Comparison of ENCODE assay signal across 12 mouse cellular contexts in the genomic region with DNA sequence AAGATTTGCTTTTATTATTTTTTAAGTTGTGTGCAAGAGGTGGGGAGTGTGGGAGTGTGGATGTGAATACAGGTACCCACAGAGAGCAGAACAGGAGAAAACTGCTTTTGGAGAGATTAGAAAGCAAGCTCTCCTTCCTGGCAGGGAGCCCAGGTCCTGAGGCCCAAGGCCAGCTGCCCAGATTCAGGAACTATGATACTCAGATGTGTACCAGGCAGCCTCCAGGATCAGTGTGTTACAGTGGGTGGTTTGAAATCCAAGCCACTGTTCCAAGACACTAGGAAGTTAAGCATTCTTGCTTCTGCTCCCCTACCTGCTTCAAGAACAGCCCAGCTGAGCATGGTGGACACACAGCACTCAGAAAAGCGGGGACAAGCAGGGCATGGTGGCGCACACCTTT. TPM values are rescaled to one million over a fixed set of nuclear protein-coding genes. Genes with fewer than 3 reads are reported as not detected.
A peak's percentile ranks its signal among the peaks of the same experiment; 100 is the strongest.
DNase-seq lines count a peak whose midpoint lies in the region; ATAC-seq lines count a peak whose summit lies in the region.
"Had no signal": no experiment of that assay in that cellular context is flagged by ENCODE, and none has a peak within 500 bp of the region (broad histone marks: within the 10 kb centered on the region; RNA-seq: fewer than 3 reads in every experiment).

No protein-coding gene starts in this region.

- H3K36me3 ChIP-seq in kidney, embryonic 14.5 days (ENCODE audit: control insufficient read depth, insufficient read depth, low read length), result peaks cover 74% of the 10 kb centered on the region
- H3K36me3 ChIP-seq: G1E had no signal

- H3K9me3 ChIP-seq in kidney, embryonic 14.5 days (ENCODE audit: control insufficient read depth, low read length), result no peaks in the 10 kb centered on the region
- H3K9me3 ChIP-seq: G1E; hindbrain, embryonic 10.5 days; neural tube, embryonic 12.5 days had no signal

- DNase-seq in kidney, adult 18-20 months, result peak; percentile 36
- peak; percentile 40 for DNase-seq in Muller cell, postnatal 12 days (ENCODE audit: inconsistent ontology term)
- DNase-seq in brain, adult 2 months (ENCODE audit: low read depth, low spot score), result peak; percentile 55
- peak; percentile 50 for DNase-seq in kidney, postnatal 14 days
- no peak for DNase-seq in retina, embryonic 14.5 days (ENCODE audit: low spot score)
- no peak for DNase-seq in thymus, postnatal 25 days
- DNase-seq in embryo, embryonic 10.5 days (ENCODE audit: low spot score), result no peak
- DNase-seq: lung, adult 2 months had no signal

- H3K9ac ChIP-seq in kidney, embryonic 14.5 days (ENCODE audit: low read depth, low read length), result no peak overlapping the region
- H3K9ac ChIP-seq: neural tube, embryonic 12.5 days had no signal

- H3K4me2 ChIP-seq in kidney, embryonic 14.5 days (replicated peaks; ENCODE audit: low read depth, low read length), result no peak overlapping the region
- H3K4me2 ChIP-seq: neural tube, embryonic 12.5 days had no signal

- no peak overlapping the region for H3K4me3 ChIP-seq in kidney, embryonic 14.5 days (ENCODE audit: low read length)
- H3K4me3 ChIP-seq: hindbrain, embryonic 10.5 days; neural tube, embryonic 12.5 days had no signal

- no peak overlapping the region for H3K27ac ChIP-seq in kidney, embryonic 14.5 days (ENCODE audit: low read depth, low read length)
- H3K27ac ChIP-seq: hindbrain, embryonic 10.5 days; neural tube, embryonic 12.5 days had no signal

- H3K4me1 ChIP-seq in kidney, embryonic 14.5 days (ENCODE audit: control insufficient read depth, insufficient read depth, low read length), result no peaks in the 10 kb centered on the region
- H3K4me1 ChIP-seq: hindbrain, embryonic 10.5 days; neural tube, embryonic 12.5 days had no signal

- H3K27me3 ChIP-seq in kidney, embryonic 14.5 days (ENCODE audit: control insufficient read depth, insufficient read depth, low read length), result no peaks in the 10 kb centered on the region
- H3K27me3 ChIP-seq: neural tube, embryonic 12.5 days had no signal

- ATAC-seq in kidney, embryonic 14.5 days (ENCODE audit: low FRiP score, low TSS enrichment), result no peak

- WGBS in kidney, embryonic 14.5 days, result 96% methylated on average over 2 of the region's 2 CpGs

RNA-seq across cellular contexts. Expression of gene Ppp6r3, which starts 35.3 kb away (rescaled TPM):
- 44.8 and 81.1 TPM in 2 replicates for polyA plus RNA-seq in kidney, embryonic 14.5 days (2014; fragmentation: Nextera tagmentation; extraction: Ambion mirVana)

Comparison
In these comparisons a context has a peak if more than half of its experiments do, and no peak if none do; other contexts are left out.
1. DNase-seq: peak in kidney, adult 18-20 months (single experiment), Muller cell, postnatal 12 days (single experiment), brain, adult 2 months (single experiment) and kidney, postnatal 14 days (single experiment); none in retina, embryonic 14.5 days (single experiment), thymus, postnatal 25 days (single experiment) and embryo, embryonic 10.5 days (single experiment).